Mouse (Mus musculus): ENCODE measurements around the gene Adora3. TPM values are rescaled to one million over a fixed set of nuclear protein-coding genes. Genes with fewer than 3 reads are reported as not detected.

Gene Adora3
- total and polyA plus RNA-seq, 2 experiments from 2014 or later, result 0.16 to 0.18 TPM

GRCm38 (mm10) chr3:105835875-105836274 lies 34.8 kb upstream of the Adora3 start:
- Histone ChIP-seq H3K36me3 (ENCODE audit: insufficient read depth, low read length) (no peaks in the 10 kb centered on the region), H3K9me3 (ENCODE audit: low read length) (no peaks in the 10 kb centered on the region), H3K9ac (replicated peaks; ENCODE audit: low read length) (no peak overlapping the region), H3K27ac (no peak overlapping the region), H3K27me3 (ENCODE audit: insufficient read depth, low read length) (no peaks in the 10 kb centered on the region), H3K4me2 (ENCODE audit: low read depth, low read length) (no peak overlapping the region), H3K4me1 (ENCODE audit: insufficient read depth, low read length) (no peaks in the 10 kb centered on the region), H3K4me3 (ENCODE audit: low read length) (no peak overlapping the region)
- no peak for TF ChIP-seq CTCF (IDR thresholded peaks at IDR 0.05; ENCODE audit: low read depth)
- WGBS, result 72% methylated on average over 3 of the region's 3 CpGs
- ATAC-seq, result no peak
- no peak for DNase-seq (ENCODE audit: low spot score)

GRCm38 (mm10) chr3:105836883-105837282 lies 33.8 kb upstream of the Adora3 start:
- WGBS, result 85% methylated on average over 3 of the region's 3 CpGs
- H3K4me1 ChIP-seq (ENCODE audit: insufficient read depth, low read length), result no peaks in the 10 kb centered on the region
- H3K4me2 ChIP-seq (ENCODE audit: low read depth, low read length), result no peak overlapping the region
- no peak overlapping the region for H3K9ac ChIP-seq (replicated peaks; ENCODE audit: low read length)
- H3K4me3 ChIP-seq (ENCODE audit: low read length), result no peak overlapping the region
- TF ChIP-seq CTCF (IDR thresholded peaks at IDR 0.05; ENCODE audit: low read depth), result no peak
- no peaks in the 10 kb centered on the region for H3K27me3 ChIP-seq (ENCODE audit: insufficient read depth, low read length)
- ATAC-seq (no peak), DNase-seq (ENCODE audit: low spot score) (no peak)
- no peaks in the 10 kb centered on the region for H3K9me3 ChIP-seq (ENCODE audit: low read length)
- no peak overlapping the region for H3K27ac ChIP-seq
- no peaks in the 10 kb centered on the region for H3K36me3 ChIP-seq (ENCODE audit: insufficient read depth, low read length)

- no peak for ATAC-seq
- TF ChIP-seq CTCF (IDR thresholded peaks at IDR 0.05; ENCODE audit: low read depth), result no peak
- Histone ChIP-seq H3K27ac (no peak overlapping the region), H3K4me2 (ENCODE audit: low read depth, low read length) (no peak overlapping the region), H3K9ac (replicated peaks; ENCODE audit: low read length) (no peak overlapping the region), H3K4me3 (ENCODE audit: low read length) (no peak overlapping the region), H3K4me1 (ENCODE audit: insufficient read depth, low read length) (no peaks in the 10 kb centered on the region), H3K9me3 (ENCODE audit: low read length) (no peaks in the 10 kb centered on the region), H3K27me3 (ENCODE audit: insufficient read depth, low read length) (no peaks in the 10 kb centered on the region), H3K36me3 (ENCODE audit: insufficient read depth, low read length) (no peaks in the 10 kb centered on the region)
- DNase-seq (ENCODE audit: low spot score), result no peak
- WGBS, result 83% methylated on average over 3 of the region's 3 CpGs
Measured at GRCm38 (mm10) chr3:105838655-105839054, 32.0 kb upstream of the Adora3 start.

GRCm38 (mm10) chr3:105839836-105840235 lies 30.8 kb upstream of the Adora3 start:
- no peak overlapping the region for H3K4me3 ChIP-seq (ENCODE audit: low read length)
- no peaks in the 10 kb centered on the region for H3K27me3 ChIP-seq (ENCODE audit: insufficient read depth, low read length)
- H3K27ac ChIP-seq, result no peak overlapping the region
- no peaks in the 10 kb centered on the region for H3K36me3 ChIP-seq (ENCODE audit: insufficient read depth, low read length)
- DNase-seq (ENCODE audit: low spot score) (no peak), ATAC-seq (no peak)
- no peaks in the 10 kb centered on the region for H3K9me3 ChIP-seq (ENCODE audit: low read length)
- no peak overlapping the region for H3K4me2 ChIP-seq (ENCODE audit: low read depth, low read length)
- TF ChIP-seq CTCF (IDR thresholded peaks at IDR 0.05; ENCODE audit: low read depth), result no peak
- 92% methylated on average over 4 of the region's 4 CpGs for WGBS
- H3K9ac ChIP-seq (replicated peaks; ENCODE audit: low read length), result no peak overlapping the region
- H3K4me1 ChIP-seq (ENCODE audit: insufficient read depth, low read length), result no peaks in the 10 kb centered on the region

GRCm38 (mm10) chr3:105846294-105847069 lies 24.2 kb upstream of the Adora3 start:
- no peak overlapping the region for H3K27ac ChIP-seq
- TF ChIP-seq CTCF (IDR thresholded peaks at IDR 0.05; ENCODE audit: low read depth), result no peak
- no peak for ATAC-seq
- H3K9me3 ChIP-seq (ENCODE audit: low read length), result no peaks in the 10 kb centered on the region
- no peaks in the 10 kb centered on the region for H3K4me1 ChIP-seq (ENCODE audit: insufficient read depth, low read length)
- H3K4me2 ChIP-seq (ENCODE audit: low read depth, low read length), result no peak overlapping the region
- no peak overlapping the region for H3K9ac ChIP-seq (replicated peaks; ENCODE audit: low read length)
- WGBS, result 75% methylated on average over 7 of the region's 7 CpGs
- no peak for DNase-seq (ENCODE audit: low spot score)
- no peak overlapping the region for H3K4me3 ChIP-seq (ENCODE audit: low read length)
- H3K36me3 ChIP-seq (ENCODE audit: insufficient read depth, low read length), result no peaks in the 10 kb centered on the region
- H3K27me3 ChIP-seq (ENCODE audit: insufficient read depth, low read length), result no peaks in the 10 kb centered on the region

- DNase-seq (ENCODE audit: low spot score) (no peak), ATAC-seq (no peak)
- Histone ChIP-seq H3K4me1 (ENCODE audit: insufficient read depth, low read length) (no peaks in the 10 kb centered on the region), H3K9ac (replicated peaks; ENCODE audit: low read length) (no peak overlapping the region), H3K36me3 (ENCODE audit: insufficient read depth, low read length) (no peaks in the 10 kb centered on the region), H3K27ac (no peak overlapping the region), H3K4me3 (ENCODE audit: low read length) (no peak overlapping the region), H3K9me3 (ENCODE audit: low read length) (no peaks in the 10 kb centered on the region), H3K27me3 (ENCODE audit: insufficient read depth, low read length) (no peaks in the 10 kb centered on the region), H3K4me2 (ENCODE audit: low read depth, low read length) (no peak overlapping the region)
- WGBS, result 60% methylated on average over 8 of the region's 8 CpGs
- TF ChIP-seq CTCF (IDR thresholded peaks at IDR 0.05; ENCODE audit: low read depth), result no peak
Measured at GRCm38 (mm10) chr3:105853781-105854180, 16.9 kb upstream of the Adora3 start.

- Histone ChIP-seq H3K4me2 (ENCODE audit: low read depth, low read length) (no peak overlapping the region), H3K27ac (no peak overlapping the region), H3K9me3 (ENCODE audit: low read length) (no peaks in the 10 kb centered on the region), H3K9ac (replicated peaks; ENCODE audit: low read length) (no peak overlapping the region), H3K4me3 (ENCODE audit: low read length) (no peak overlapping the region), H3K27me3 (ENCODE audit: insufficient read depth, low read length) (no peaks in the 10 kb centered on the region), H3K4me1 (ENCODE audit: insufficient read depth, low read length) (no peaks in the 10 kb centered on the region), H3K36me3 (ENCODE audit: insufficient read depth, low read length) (no peaks in the 10 kb centered on the region)
- 72% methylated on average over 4 of the region's 4 CpGs for WGBS
- DNase-seq (ENCODE audit: low spot score), result no peak
- no peak for ATAC-seq
- TF ChIP-seq CTCF (IDR thresholded peaks at IDR 0.05; ENCODE audit: low read depth), result no peak
Measured at GRCm38 (mm10) chr3:105854786-105855185, 15.9 kb upstream of the Adora3 start.
